Mouse (Mus musculus): ENCODE measurements around the gene Hoxd8. TPM values are rescaled to one million over a fixed set of nuclear protein-coding genes. Genes with fewer than 3 reads are reported as not detected.
A peak's percentile ranks its signal among the peaks of the same experiment; 100 is the strongest.

Hoxd8 gene
- polyA plus RNA-seq, 1 experiment from 2014 or later = 1.3 TPM

- no peaks in the 10 kb centered on the region for H3K36me3 ChIP-seq (ENCODE audit: control insufficient read depth, insufficient read depth, low read length)
- H3K9me3 ChIP-seq (ENCODE audit: control insufficient read depth, low read length) = no peaks in the 10 kb centered on the region
- under 1% methylated on average over 65 of the region's 65 CpGs for WGBS
- ATAC-seq (ENCODE audit: low FRiP score, low TSS enrichment) (0 out of 2 replicates have a peak, but pooled peaks have one; percentile 45), DNase-seq (ENCODE audit: low spot score) (no peak)
- H3K4me1 ChIP-seq (replicated peaks; ENCODE audit: control insufficient read depth, insufficient read depth) = no peaks in the 10 kb centered on the region
- peak within 1 kb of the TSS; percentile 43 for H3K4me2 ChIP-seq (replicated peaks; ENCODE audit: low read depth)
- H3K27ac ChIP-seq (replicated peaks) = peak within 1 kb of the TSS; percentile 24; the same call in 1 of the 2 replicates
- peaks cover 34% of the 10 kb centered on the region; the same call in 1 of the 2 replicates for H3K27me3 ChIP-seq (ENCODE audit: control insufficient read depth, insufficient read depth, low read length)
- TF ChIP-seq EP300 (optimal IDR thresholded peaks at IDR 0.05) (no peak), CTCF (IDR thresholded peaks at IDR 0.05; ENCODE audit: low read depth) (no peak)
- peak within 1 kb of the TSS; percentile 46 for H3K4me3 ChIP-seq (ENCODE audit: low read depth, low read length)
- peak within 1 kb of the TSS; percentile 45; the same call in 1 of the 2 replicates for H3K9ac ChIP-seq (ENCODE audit: low read length)
Observed at GRCm38 (mm10) chr2:74711721-74712621, 7.6 kb downstream of the Hoxd8 start, which contains the start of the genes Hoxd3 and Hoxd4. Gene Hoxd3, plus strand, starts transcription at chr2:74711927. Gene Hoxd4, plus strand, starts transcription at chr2:74711929.

- H3K9me3 ChIP-seq (ENCODE audit: control insufficient read depth, low read length) = no peaks in the 10 kb centered on the region
- no peak for DNase-seq (ENCODE audit: low spot score)
- peak overlapping the region; percentile 1; the same call in 1 of the 2 replicates for H3K4me3 ChIP-seq (ENCODE audit: low read depth, low read length)
- peaks cover 34% of the 10 kb centered on the region; the same call in 1 of the 2 replicates for H3K27me3 ChIP-seq (ENCODE audit: control insufficient read depth, insufficient read depth, low read length)
- H3K4me2 ChIP-seq (replicated peaks; ENCODE audit: low read depth) = no peak overlapping the region
- H3K4me1 ChIP-seq (replicated peaks; ENCODE audit: control insufficient read depth, insufficient read depth) = no peaks in the 10 kb centered on the region
- no peak overlapping the region for H3K27ac ChIP-seq (replicated peaks)
- no peak overlapping the region for H3K9ac ChIP-seq (ENCODE audit: low read length)
- H3K36me3 ChIP-seq (ENCODE audit: control insufficient read depth, insufficient read depth, low read length) = no peaks in the 10 kb centered on the region
- WGBS = 16% methylated on average over 19 of the region's 19 CpGs
- ATAC-seq (ENCODE audit: low FRiP score, low TSS enrichment) = no peak
- TF ChIP-seq EP300 (optimal IDR thresholded peaks at IDR 0.05) = no peak
- TF ChIP-seq CTCF (IDR thresholded peaks at IDR 0.05; ENCODE audit: low read depth) = no peak
Observed at GRCm38 (mm10) chr2:74713239-74714150, 9.1 kb downstream of the Hoxd8 start.

- Histone ChIP-seq H3K27me3 (ENCODE audit: control insufficient read depth, insufficient read depth, low read length) (peaks cover 28% of the 10 kb centered on the region; the same call in 1 of the 2 replicates), H3K4me1 (replicated peaks; ENCODE audit: control insufficient read depth, insufficient read depth) (no peaks in the 10 kb centered on the region), H3K27ac (replicated peaks) (no peak overlapping the region), H3K4me2 (replicated peaks; ENCODE audit: low read depth) (no peak overlapping the region), H3K36me3 (ENCODE audit: control insufficient read depth, insufficient read depth, low read length) (no peaks in the 10 kb centered on the region), H3K4me3 (ENCODE audit: low read depth, low read length) (peak overlapping the region; percentile 1; the same call in 1 of the 2 replicates), H3K9me3 (ENCODE audit: control insufficient read depth, low read length) (no peaks in the 10 kb centered on the region), H3K9ac (ENCODE audit: low read length) (no peak overlapping the region)
- DNase-seq (ENCODE audit: low spot score) (no peak), ATAC-seq (ENCODE audit: low FRiP score, low TSS enrichment) (no peak)
- 16% methylated on average over 18 of the region's 18 CpGs for WGBS
- TF ChIP-seq CTCF (IDR thresholded peaks at IDR 0.05; ENCODE audit: low read depth) (no peak), EP300 (optimal IDR thresholded peaks at IDR 0.05) (no peak)
Observed at GRCm38 (mm10) chr2:74714156-74714789, 9.9 kb downstream of the Hoxd8 start.

- Histone ChIP-seq H3K4me3 (ENCODE audit: low read depth, low read length) (no peak overlapping the region), H3K27me3 (ENCODE audit: control insufficient read depth, insufficient read depth, low read length) (peaks cover 22% of the 10 kb centered on the region; the same call in 1 of the 2 replicates), H3K4me2 (replicated peaks; ENCODE audit: low read depth) (no peak overlapping the region), H3K9ac (ENCODE audit: low read length) (no peak overlapping the region), H3K9me3 (ENCODE audit: control insufficient read depth, low read length) (no peaks in the 10 kb centered on the region), H3K4me1 (replicated peaks; ENCODE audit: control insufficient read depth, insufficient read depth) (no peaks in the 10 kb centered on the region), H3K27ac (replicated peaks) (no peak overlapping the region), H3K36me3 (ENCODE audit: control insufficient read depth, insufficient read depth, low read length) (no peaks in the 10 kb centered on the region)
- DNase-seq (ENCODE audit: low spot score) (no peak), ATAC-seq (ENCODE audit: low FRiP score, low TSS enrichment) (no peak)
- no peak for TF ChIP-seq CTCF (IDR thresholded peaks at IDR 0.05; ENCODE audit: low read depth)
- TF ChIP-seq EP300 (optimal IDR thresholded peaks at IDR 0.05) = no peak
- 3% methylated on average over 14 of the region's 14 CpGs for WGBS
Observed at GRCm38 (mm10) chr2:74714881-74715280, 10.5 kb downstream of the Hoxd8 start.

GRCm38 (mm10) chr2:74715504-74716241 lies 11.3 kb downstream of the Hoxd8 start:
- Histone ChIP-seq H3K4me1 (replicated peaks; ENCODE audit: control insufficient read depth, insufficient read depth) (no peaks in the 10 kb centered on the region), H3K27me3 (ENCODE audit: control insufficient read depth, insufficient read depth, low read length) (peaks cover 17% of the 10 kb centered on the region; the same call in 1 of the 2 replicates), H3K4me3 (ENCODE audit: low read depth, low read length) (no peak overlapping the region), H3K9ac (ENCODE audit: low read length) (no peak overlapping the region), H3K4me2 (replicated peaks; ENCODE audit: low read depth) (peak overlapping the region; percentile 48), H3K27ac (replicated peaks) (no peak overlapping the region), H3K9me3 (ENCODE audit: control insufficient read depth, low read length) (no peaks in the 10 kb centered on the region), H3K36me3 (ENCODE audit: control insufficient read depth, insufficient read depth, low read length) (no peaks in the 10 kb centered on the region)
- 4% methylated on average over 26 of the region's 26 CpGs for WGBS
- DNase-seq (ENCODE audit: low spot score) (peak; percentile 85), ATAC-seq (ENCODE audit: low FRiP score, low TSS enrichment) (peak; percentile 78)
- TF ChIP-seq CTCF (IDR thresholded peaks at IDR 0.05; ENCODE audit: low read depth) = peak; percentile 94
- TF ChIP-seq EP300 (optimal IDR thresholded peaks at IDR 0.05) = no peak

Data from stomach, postnatal 0 days (tissue).